Mouse (Mus musculus) embryo, embryonic 9.5 days (tissue): ENCODE measurements at regions not wholly inside any gene's neighbourhood (a gene's known extent, or its start where the extent isn't known, plus 50 kb on each side); places are given as distances from the start of the nearest gene placed in this dataset.

Experiments
- DNase-seq: peaks from one replicate; pipeline ENCODE4 v3.0.0-alpha.2; 2017; ENCODE audit errors: extremely low spot score

DNA sequence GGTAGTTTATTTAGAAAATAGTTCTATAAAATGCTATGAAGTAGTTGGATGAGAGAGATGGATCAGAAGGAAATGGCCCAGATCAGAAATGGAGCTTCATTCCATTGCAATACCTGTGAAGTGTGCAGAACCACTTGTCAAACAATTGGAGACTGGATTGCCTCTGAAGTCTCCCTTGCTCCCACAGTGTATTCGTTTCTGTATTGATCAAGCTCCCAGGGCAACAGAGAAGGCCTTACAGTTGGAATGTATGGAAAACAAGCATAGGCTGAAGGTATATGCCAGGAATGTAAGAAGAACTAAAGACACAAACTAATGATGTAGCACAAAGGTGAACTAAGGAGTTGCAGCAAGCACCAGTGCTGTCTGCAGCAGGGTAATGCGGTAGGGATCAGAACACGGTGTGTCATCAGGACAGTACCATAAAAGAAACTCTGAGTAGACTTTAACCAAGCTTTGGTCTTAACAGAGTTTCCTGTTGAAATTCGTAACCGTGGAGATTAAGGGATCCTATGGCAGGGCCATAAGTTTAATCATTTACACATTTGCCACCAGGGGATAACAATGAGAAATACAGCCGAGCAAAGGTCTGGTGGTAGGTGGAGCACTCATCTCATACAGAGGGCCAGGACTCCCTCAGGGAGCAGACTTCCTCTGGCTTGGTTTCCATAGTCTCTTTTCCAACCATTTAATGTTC, 732.9 kb upstream of the 2610301B20Rik start:
- DNase-seq: no peak

DNA sequence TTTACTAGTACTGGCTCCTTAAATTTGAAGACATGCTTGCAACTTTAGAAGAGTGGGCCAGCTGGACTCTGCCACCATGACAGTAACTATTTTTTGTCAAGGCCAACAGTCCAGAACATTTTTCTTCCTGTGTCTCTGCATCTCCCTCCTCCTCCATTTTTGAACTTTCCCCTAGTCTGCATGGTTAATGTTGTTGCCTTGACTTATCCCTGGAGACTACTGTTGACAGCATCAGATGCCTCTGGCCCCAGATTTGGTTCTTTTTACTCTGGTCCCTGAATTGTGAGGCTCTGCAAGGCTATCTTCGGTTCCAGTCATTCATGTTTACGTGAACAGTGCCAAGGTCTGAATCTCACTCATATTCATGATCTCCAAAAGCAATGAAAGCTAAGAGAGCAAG, 724.4 kb upstream of the 2610301B20Rik start:
- DNase-seq: no peak

GRCm38 (mm10) chr4:10150501-10150900, 723.8 kb upstream of the 2610301B20Rik start:
- peak; percentile 12 for DNase-seq

DNA sequence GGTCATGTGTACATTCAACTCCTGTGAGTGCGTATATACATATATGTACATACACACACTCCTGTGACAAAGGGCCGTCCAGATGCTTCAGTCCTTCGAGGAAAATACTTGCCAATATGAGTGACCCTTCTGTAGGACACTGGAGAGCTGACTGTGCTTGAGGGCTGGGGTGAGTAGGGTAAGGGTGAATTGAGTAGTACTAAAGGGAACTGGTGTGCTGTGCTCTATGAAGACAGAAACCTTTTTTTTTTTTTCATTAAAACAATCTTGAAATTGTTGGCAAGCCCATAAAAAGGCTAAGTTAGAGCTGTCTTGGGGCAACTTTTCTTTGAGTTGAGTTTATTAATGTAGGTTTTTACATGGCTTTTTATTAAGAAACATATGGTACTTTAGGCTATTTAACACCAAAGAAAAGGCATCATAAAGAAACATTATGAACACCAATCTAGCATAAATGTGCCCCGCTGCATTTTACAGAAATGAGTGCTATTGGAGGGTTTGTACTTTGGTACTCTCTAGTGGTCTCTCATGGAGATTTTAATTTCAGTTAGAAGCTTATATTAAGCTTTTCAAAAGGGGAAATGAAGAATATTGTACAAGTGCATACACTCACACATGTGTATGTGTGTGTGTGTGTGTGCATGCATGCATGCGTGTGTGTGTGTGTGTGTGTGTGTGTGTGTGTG, 718.5 kb upstream of the 2610301B20Rik start:
- no peak for DNase-seq

- DNase-seq: no peak
Measured at GRCm38 (mm10) chr4:10189896-10190295, 684.4 kb upstream of the 2610301B20Rik start.

GRCm38 (mm10) chr4:10197245-10197943, 676.9 kb upstream of the 2610301B20Rik start:
- DNase-seq: no peak

- DNase-seq: no peak
Measured at GRCm38 (mm10) chr4:10201835-10202234, 672.5 kb upstream of the 2610301B20Rik start.

- no peak for DNase-seq
Measured at GRCm38 (mm10) chr4:10204224-10204623, 670.1 kb upstream of the 2610301B20Rik start.

DNA sequence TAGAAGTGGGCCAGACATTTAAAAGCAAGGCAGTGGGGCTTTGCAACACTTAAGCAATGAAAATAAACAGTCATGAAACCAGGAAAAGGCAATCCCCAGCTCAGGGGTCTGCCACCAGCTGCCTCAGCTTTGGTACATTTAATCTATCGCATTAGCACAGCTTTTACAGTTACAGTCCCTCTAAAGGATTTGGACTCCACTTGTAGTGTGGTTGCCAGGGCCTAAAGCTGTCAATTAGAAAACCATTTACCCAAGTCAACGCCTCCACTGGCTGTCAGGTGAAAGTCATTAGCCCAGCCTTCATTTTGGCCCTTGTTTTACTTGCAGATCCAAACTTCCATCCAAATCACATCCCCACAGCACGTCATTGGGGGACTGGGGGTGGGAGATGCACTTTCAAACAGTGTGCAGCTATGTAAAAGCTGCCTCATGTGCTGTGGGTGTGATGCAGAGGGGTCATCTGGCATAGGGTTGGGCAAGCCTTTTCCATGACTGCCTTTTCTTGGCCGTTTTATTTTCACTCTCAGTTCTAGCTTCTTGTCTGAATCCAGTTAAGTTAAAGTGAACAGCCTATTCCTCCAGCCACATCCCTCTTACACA, 664.9 kb upstream of the 2610301B20Rik start:
- no peak for DNase-seq

- no peak for DNase-seq
Measured at GRCm38 (mm10) chr4:10211303-10211702, 663.0 kb upstream of the 2610301B20Rik start.

GRCm38 (mm10) chr4:10235324-10235723, 639.0 kb upstream of the 2610301B20Rik start:
- no peak for DNase-seq

DNA sequence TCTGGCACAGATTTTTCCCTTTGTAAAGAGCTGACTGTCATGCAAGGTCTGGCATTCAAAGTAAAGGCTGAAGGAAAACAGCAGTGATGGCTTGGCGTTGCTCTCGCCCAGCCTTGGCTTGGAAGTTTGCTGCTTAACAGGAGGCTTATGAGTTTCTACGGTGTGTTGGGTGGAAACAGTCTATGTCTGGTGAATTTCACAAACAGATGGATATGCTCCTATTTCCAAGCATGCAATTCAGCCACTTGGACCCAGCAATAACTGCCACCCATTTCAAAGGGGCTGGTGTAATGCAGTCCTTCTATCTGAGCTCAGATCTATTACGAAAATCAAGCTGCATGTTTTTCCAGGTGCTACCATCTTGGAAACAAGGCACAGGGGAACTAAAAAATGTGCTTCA, 632.2 kb upstream of the 2610301B20Rik start:
- no peak for DNase-seq

- no peak for DNase-seq
Measured at GRCm38 (mm10) chr4:10242909-10243308, 631.4 kb upstream of the 2610301B20Rik start.

- DNase-seq: no peak
Measured at GRCm38 (mm10) chr4:10254029-10254690, 620.1 kb upstream of the 2610301B20Rik start.

DNA sequence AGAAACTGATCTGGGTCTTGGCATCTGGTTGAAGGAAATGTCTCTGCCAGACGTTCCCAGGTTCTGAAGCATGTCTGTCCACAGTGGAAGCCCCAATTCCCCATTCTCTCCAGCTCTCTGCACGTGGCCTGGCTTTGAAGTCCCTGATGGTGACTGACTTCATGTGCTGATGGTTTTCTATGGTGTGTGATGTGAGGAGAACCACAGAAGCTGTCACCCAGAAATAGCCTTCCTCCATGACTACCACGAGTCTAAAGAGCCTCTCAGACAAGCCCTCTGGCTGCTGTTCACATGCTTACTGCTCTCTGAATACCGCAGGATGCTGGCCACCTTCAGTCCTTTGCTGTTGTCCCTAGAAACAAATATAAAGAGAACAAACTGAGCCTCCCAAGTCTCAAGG, 616.8 kb upstream of the 2610301B20Rik start:
- DNase-seq: no peak

- no peak for DNase-seq
Measured at GRCm38 (mm10) chr4:10260351-10260750, 613.9 kb upstream of the 2610301B20Rik start.

DNA sequence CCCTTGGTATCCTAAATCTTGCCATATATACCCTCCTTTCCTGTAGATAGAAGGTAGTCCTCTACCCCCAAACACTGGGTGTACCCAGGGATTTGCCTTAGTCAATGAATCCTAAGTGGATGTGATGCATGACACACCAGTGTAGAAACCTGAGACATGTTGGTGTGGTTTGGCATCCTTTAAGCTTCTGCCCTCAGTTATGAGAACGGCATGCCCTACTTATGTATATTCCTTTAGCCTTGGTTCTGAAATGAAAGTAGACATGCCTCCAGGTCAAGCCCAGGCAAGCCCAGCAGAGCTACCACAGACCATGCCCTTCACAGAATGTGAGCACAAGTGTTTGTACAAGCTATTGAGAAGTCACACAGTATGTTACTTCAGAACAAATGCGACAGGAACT, 608.4 kb upstream of the 2610301B20Rik start:
- DNase-seq: no peak

DNA sequence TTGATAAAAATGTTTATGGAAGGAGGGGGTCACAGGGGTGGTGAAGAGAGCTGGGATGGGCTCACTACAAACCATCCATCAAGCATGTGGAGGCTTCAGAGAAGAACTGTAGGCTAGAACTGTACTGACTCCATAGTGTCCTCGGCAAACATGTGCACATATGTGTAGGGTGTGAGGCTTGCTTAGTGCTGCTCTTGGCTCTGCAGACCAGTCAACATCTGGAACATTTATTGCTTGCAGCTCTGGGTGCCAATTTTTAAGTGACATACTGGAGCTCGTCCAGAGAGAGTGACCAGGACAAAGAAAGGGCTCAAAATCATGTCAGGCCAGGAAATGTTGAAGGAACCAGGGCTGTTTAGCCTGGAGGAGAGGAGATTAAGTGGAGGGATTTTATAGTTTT, 588.7 kb upstream of the 2610301B20Rik start:
- no peak for DNase-seq

DNA sequence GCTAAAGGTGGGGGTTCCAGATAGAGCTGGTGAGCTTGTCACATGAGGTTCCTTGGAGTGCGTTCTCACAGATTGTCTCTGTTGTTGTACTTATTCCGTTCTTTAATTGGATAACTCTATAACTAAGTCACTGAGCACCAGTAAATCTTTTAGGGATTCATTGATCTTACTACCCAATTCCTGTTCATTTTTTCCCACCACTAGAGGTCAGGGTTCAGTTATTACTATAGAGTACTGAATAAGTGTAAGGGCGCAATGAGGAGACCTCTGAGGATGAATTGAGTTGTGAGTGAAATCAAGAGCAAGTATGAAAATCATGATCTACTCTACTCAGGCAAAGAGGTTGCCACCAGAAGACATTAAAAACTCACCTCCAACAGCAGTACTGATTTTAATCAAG, 584.0 kb upstream of the 2610301B20Rik start:
- no peak for DNase-seq

- no peak for DNase-seq
Measured at GRCm38 (mm10) chr4:10295012-10295530, 579.2 kb upstream of the 2610301B20Rik start.

DNA sequence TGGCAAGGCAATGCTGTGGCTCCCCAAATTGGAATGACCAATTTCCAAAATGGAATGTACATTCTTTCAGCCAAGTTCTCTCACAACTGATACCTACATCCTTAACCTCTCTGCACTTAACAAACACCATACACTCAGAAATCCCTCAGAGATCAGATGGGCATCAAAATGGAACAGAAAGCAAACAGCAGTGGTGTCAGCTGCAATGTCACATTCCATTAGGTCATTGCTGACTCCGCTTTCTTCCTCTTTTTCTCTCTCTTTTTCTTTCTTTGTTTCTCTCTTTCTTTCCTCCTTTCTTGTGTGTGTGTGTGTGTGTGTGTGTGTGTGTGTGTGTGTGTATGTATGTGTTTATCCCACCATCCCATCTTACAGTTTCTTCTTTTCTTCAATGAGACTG, 578.1 kb upstream of the 2610301B20Rik start:
- no peak for DNase-seq

DNA sequence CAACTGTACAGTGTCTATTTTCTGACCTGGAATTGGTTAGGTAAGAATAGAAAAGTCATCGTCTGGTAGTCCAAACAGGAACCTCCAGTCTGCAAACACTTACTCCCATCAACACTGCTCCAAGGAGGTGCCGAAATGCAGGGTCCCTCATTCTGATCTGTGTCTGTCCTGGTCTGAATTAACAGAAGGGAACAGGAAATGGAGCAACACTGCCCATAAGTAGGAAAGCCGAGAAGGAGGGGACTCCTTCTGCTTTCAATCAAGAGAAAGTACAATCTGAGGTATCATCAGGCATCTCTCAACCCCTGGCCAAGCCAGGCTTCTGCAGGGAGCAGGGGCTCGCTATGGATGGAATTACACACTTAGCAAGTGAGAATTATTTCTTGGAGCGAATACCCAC, 562.4 kb upstream of the 2610301B20Rik start:
- no peak for DNase-seq
